Mouse (Mus musculus): ENCODE results near the gene Cisd3.

- TF ChIP-seq CTCF (IDR thresholded peaks at IDR 0.05; ENCODE audit: borderline replicate concordance, insufficient read depth, low read length) (no peak), POLR2A (IDR thresholded peaks at IDR 0.05; ENCODE audit: low read depth, low read length) (no peak)
Measured at GRCm38 (mm10) chr11:97718281-97718860, 32.7 kb downstream of the Cisd3 start.
